Mouse (Mus musculus) limb, embryonic 14.5 days (tissue): ENCODE measurements at regions not wholly inside any gene's neighbourhood (a gene's known extent, or its start where the extent isn't known, plus 50 kb on each side); places are given as distances from the start of the nearest gene placed in this dataset.

Source experiments
- ATAC-seq: fragments of 200-750 bp; cut with Nextera tagmentation; 2 replicates; pipeline ENCODE4 v1.8.0; 2017; ENCODE audit warnings: low read depth, moderate number of reproducible peaks, moderate TSS enrichment; ENCODE audit not compliant: low FRiP score
- DNase-seq: peaks from one replicate; pipeline ENCODE4 v3.0.0-alpha.2; 2015; ENCODE audit warnings: low spot score
- H3K27ac ChIP-seq: fragments of 300-500 bp; sonication (generic); replicated peaks from 2 replicates; pipeline ENCODE4 v1.5.1; 2014; ENCODE audit warnings: low read depth, mild to moderate bottlenecking, low read length, moderate library complexity, mixed read lengths
- H3K27me3 ChIP-seq: fragments of 300-500 bp; sonication (generic); 2 replicates; pipeline ENCODE4 v1.6.1; 2014; ENCODE audit warnings: low read length, mixed read lengths; ENCODE audit not compliant: control insufficient read depth, insufficient read depth
- H3K36me3 ChIP-seq: fragments of 300-500 bp; sonication (generic); 2 replicates; pipeline ENCODE4 v1.6.1; 2014; ENCODE audit warnings: mild to moderate bottlenecking, low read length, moderate library complexity, mixed read lengths; ENCODE audit not compliant: control insufficient read depth, insufficient read depth
- H3K4me1 ChIP-seq: fragments of 300-500 bp; sonication (generic); 2 replicates; pipeline ENCODE4 v1.6.1; 2014; ENCODE audit warnings: antibody characterized with exemption, low read length, mixed read lengths; ENCODE audit not compliant: control insufficient read depth, insufficient read depth
- H3K4me2 ChIP-seq: fragments of 300-500 bp; sonication (generic); replicated peaks from 2 replicates; pipeline ENCODE4 v1.6.1; 2014; ENCODE audit warnings: low read depth, mild to moderate bottlenecking, low read length, moderate library complexity; ENCODE audit not compliant: severe bottlenecking
- H3K4me3 ChIP-seq: fragments of 300-500 bp; sonication (generic); replicated peaks from 2 replicates; pipeline ENCODE4 v1.5.1; 2014; ENCODE audit warnings: low read length
- H3K9ac ChIP-seq: fragments of 300-500 bp; sonication (generic); 2 replicates; pipeline ENCODE4 v1.6.1; 2014; ENCODE audit warnings: mild to moderate bottlenecking, low read depth, low read length, moderate library complexity; ENCODE audit not compliant: severe bottlenecking
- H3K9me3 ChIP-seq: fragments of 300-500 bp; sonication (generic); 2 replicates; pipeline ENCODE4 v1.6.1; 2016; ENCODE audit warnings: low read length; ENCODE audit not compliant: control insufficient read depth
- POLR2A ChIP-seq: fragments of 200-500 bp; IDR thresholded peaks from 2 replicates; pipeline ENCODE4 v1.8.0; 2012; ENCODE audit warnings: inconsistent platforms, mild to moderate bottlenecking, moderate library complexity, borderline replicate concordance; ENCODE audit not compliant: insufficient read depth, insufficient read length; ENCODE audit errors: extremely low read depth
- WGBS: fragments of 180-500 bp; shearing (Covaris S2); extraction: QIAGEN DNeasy Blood & Tissue Kit; methylation state at CpG from one replicate; pipeline ENCODE4 v1.1.7; 2014; 5-methylcytosine and 5-hydroxymethylcytosine counted together

DNA sequence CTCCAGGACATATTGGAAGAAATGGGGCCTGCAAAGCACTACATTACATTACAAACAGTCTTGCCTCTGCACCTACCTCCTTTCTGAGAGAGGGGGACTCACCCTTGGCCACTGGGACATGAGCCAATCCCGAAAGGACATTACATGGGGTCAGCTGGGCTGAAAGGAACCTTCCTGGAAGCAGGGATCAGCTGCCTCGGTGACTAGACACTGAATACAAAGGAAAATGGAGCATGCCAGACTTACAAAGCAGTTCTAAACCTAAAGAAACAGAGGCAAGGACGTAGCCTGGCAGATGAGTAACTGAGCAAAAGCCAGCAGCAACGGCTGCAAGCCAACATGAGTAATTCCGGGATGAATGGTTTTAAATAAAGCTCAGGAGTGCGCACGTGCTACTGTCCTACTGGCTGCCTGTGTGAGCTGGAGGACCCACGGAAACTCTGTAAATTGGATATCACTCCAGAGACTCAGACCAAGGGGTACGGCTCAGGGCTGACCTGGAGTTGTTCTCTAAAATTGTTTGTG is 309.3 kb downstream of the Rps29 start:
- Histone ChIP-seq H3K36me3 (no peaks in the 10 kb centered on the region), H3K9me3 (no peaks in the 10 kb centered on the region), H3K27me3 (no peaks in the 10 kb centered on the region), H3K9ac (no peak overlapping the region), H3K4me3 (no peak overlapping the region), H3K4me1 (no peaks in the 10 kb centered on the region), H3K4me2 (no peak overlapping the region), H3K27ac (no peak overlapping the region)
- no peak for TF ChIP-seq POLR2A
- no peak for ATAC-seq
- WGBS = 83% methylated on average over 9 of the region's 9 CpGs
- no peak for DNase-seq

DNA sequence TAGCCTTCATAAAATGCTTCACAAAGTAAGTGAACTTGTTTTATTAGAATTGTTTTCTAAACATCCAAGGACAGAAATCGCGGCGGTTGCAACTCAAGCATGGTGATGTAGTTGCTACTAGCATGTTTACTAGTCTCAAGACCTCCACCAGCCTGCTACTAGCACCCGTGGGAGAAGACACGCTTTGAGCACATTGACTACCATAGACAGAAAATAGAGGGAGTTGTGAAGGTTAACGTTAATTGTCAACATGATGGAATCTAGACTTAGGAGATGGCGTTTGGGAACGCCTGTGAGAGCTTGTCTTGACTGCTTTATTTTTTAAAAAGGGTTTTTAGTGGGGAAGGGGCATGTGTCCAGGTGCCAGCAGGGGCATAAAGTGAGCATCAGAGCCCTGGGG is 318.2 kb downstream of the Rps29 start:
- Histone ChIP-seq H3K4me3 (no peak overlapping the region), H3K4me2 (no peak overlapping the region), H3K9me3 (no peaks in the 10 kb centered on the region), H3K27ac (no peak overlapping the region), H3K4me1 (no peaks in the 10 kb centered on the region), H3K9ac (no peak overlapping the region), H3K36me3 (no peaks in the 10 kb centered on the region), H3K27me3 (no peaks in the 10 kb centered on the region)
- no peak for TF ChIP-seq POLR2A
- 97% methylated on average over 8 of the region's 8 CpGs for WGBS
- DNase-seq = no peak
- no peak for ATAC-seq

GRCm38 (mm10) chr12:68840156-68840555 is 318.8 kb downstream of the Rps29 start:
- Histone ChIP-seq H3K9me3 (no peaks in the 10 kb centered on the region), H3K36me3 (no peaks in the 10 kb centered on the region), H3K27ac (no peak overlapping the region), H3K27me3 (no peaks in the 10 kb centered on the region), H3K4me3 (no peak overlapping the region), H3K9ac (no peak overlapping the region), H3K4me2 (no peak overlapping the region), H3K4me1 (no peaks in the 10 kb centered on the region)
- TF ChIP-seq POLR2A = no peak
- no peak for ATAC-seq
- WGBS = 87% methylated on average over 2 of the region's 2 CpGs
- DNase-seq = no peak

DNA sequence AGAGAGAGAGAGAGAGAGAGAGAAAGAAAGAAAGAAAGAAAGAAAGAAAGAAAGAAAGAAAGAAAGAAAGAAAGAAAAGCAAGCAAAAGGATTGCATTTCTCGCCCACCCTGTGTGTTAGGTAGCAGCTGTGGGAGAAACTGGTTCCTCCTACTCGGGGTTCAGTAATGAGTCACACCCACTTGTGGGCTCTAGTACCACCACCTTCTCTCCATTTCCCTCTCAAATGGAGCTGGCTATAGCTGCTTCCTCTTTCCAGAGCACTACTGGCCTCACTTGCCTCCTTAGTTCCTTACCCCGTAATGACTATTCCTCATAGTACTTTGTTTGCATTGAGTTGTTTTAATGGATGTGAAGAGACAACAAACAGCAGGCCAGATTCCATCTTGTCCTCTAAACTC is 323.0 kb downstream of the Rps29 start:
- Histone ChIP-seq H3K9me3 (no peaks in the 10 kb centered on the region), H3K27me3 (no peaks in the 10 kb centered on the region), H3K4me2 (no peak overlapping the region), H3K4me1 (no peaks in the 10 kb centered on the region), H3K27ac (no peak overlapping the region), H3K36me3 (no peaks in the 10 kb centered on the region), H3K9ac (no peak overlapping the region), H3K4me3 (no peak overlapping the region)
- WGBS = 92% methylated on average over 3 of the region's 3 CpGs
- no peak for TF ChIP-seq POLR2A
- ATAC-seq = no peak
- no peak for DNase-seq

DNA sequence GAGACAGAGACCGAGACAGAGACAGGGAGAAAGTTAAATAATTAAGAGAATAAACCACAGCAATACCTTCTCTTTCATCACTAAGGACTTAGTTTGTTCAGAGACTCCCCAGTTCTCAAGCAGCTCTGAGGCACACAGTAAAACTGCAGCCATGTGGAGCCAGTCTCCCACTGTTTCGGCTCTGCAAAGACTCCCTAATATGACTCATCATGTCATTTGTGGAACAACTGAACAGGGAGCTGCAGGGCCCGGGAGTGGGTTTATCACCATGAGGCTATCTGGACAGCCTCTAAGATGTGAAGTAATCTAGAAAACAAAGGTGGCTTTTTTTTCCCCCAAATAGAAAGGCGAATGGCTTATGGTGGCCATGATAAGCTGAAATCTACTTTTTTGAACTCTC is 325.1 kb downstream of the Rps29 start:
- WGBS = 71% methylated on average over 3 of the region's 4 CpGs
- Histone ChIP-seq H3K9me3 (no peaks in the 10 kb centered on the region), H3K4me2 (no peak overlapping the region), H3K27me3 (no peaks in the 10 kb centered on the region), H3K9ac (no peak overlapping the region), H3K27ac (no peak overlapping the region), H3K36me3 (no peaks in the 10 kb centered on the region), H3K4me3 (no peak overlapping the region), H3K4me1 (no peaks in the 10 kb centered on the region)
- ATAC-seq = no peak
- DNase-seq = no peak
- TF ChIP-seq POLR2A = no peak

GRCm38 (mm10) chr12:68829404-68829803 is 329.6 kb downstream of the Rps29 start:
- Histone ChIP-seq H3K27ac (no peak overlapping the region), H3K9me3 (no peaks in the 10 kb centered on the region), H3K4me2 (no peak overlapping the region), H3K36me3 (no peaks in the 10 kb centered on the region), H3K4me3 (no peak overlapping the region), H3K9ac (no peak overlapping the region), H3K4me1 (no peaks in the 10 kb centered on the region), H3K27me3 (no peaks in the 10 kb centered on the region)
- DNase-seq (no peak), ATAC-seq (no peak)
- no peak for TF ChIP-seq POLR2A
- WGBS = 53% methylated on average over 3 of the region's 3 CpGs
